26 mouse cellular contexts compared by ENCODE assay signal in the genomic region with DNA sequence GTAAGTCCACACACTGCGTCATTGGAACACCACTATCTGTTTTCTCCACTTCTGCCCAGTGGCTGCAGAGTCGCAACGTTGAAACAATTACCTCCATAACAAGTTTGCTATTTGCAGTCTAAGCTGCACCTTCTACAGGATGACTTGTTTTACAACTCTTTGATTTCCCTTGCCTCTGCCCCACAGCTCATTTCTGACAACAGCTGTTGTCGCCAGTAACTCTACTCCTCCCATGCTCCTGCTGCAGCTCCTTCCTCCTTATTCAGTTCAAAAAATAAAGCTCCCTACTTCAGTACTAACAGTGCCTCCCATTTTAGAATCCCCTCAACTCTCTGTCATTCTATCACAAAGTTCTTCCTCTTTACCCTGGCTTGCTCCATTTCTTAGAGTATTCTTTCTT.
"Had no signal": no experiment of that assay in that cellular context is flagged by ENCODE, and none has a peak within 500 bp of the region (broad histone marks: within the 10 kb centered on the region; RNA-seq: fewer than 3 reads in every experiment).

No protein-coding gene starts in this region.

- DNase-seq: cerebellum, adult 9-11 months; cerebellum, postnatal 10 days; cerebellum, postnatal 14 days; cerebellum, postnatal 25 days; cerebellum, postnatal 36 days; embryo, embryonic 11 days; forebrain, postnatal 0 days; gastrocnemius, adult 2 months; gastrocnemius, postnatal 10 days; gastrocnemius, postnatal 14 days; gastrocnemius, postnatal 25 days; gastrocnemius, postnatal 36 days; heart, adult 11 months; heart, adult 18-20 months; heart, adult 2 months had no signal

- H3K36me3 ChIP-seq: embryonic facial prominence, embryonic 10.5 days; embryonic facial prominence, embryonic 12.5 days; embryonic facial prominence, embryonic 13.5 days; embryonic facial prominence, embryonic 15.5 days; forebrain, embryonic 10.5 days; forebrain, embryonic 12.5 days; forebrain, embryonic 15.5 days had no signal

- H3K4me3 ChIP-seq: embryonic facial prominence, embryonic 10.5 days; embryonic facial prominence, embryonic 12.5 days; embryonic facial prominence, embryonic 13.5 days; embryonic facial prominence, embryonic 15.5 days; erythroblast, embryonic 14.5 days; forebrain, embryonic 10.5 days; forebrain, embryonic 12.5 days; forebrain, embryonic 13.5 days; forebrain, embryonic 15.5 days; gastrocnemius, adult 2 months; heart, adult 2 months had no signal

- H3K4me2 ChIP-seq: embryonic facial prominence, embryonic 12.5 days; embryonic facial prominence, embryonic 13.5 days; embryonic facial prominence, embryonic 15.5 days; forebrain, embryonic 12.5 days; forebrain, embryonic 13.5 days; forebrain, embryonic 15.5 days had no signal

- H3K9me3 ChIP-seq: embryonic facial prominence, embryonic 10.5 days; embryonic facial prominence, embryonic 12.5 days; embryonic facial prominence, embryonic 13.5 days; embryonic facial prominence, embryonic 15.5 days; forebrain, embryonic 10.5 days; forebrain, embryonic 12.5 days; forebrain, embryonic 13.5 days; forebrain, embryonic 15.5 days had no signal

- H3K27ac ChIP-seq: embryonic facial prominence, embryonic 10.5 days; embryonic facial prominence, embryonic 12.5 days; embryonic facial prominence, embryonic 13.5 days; embryonic facial prominence, embryonic 15.5 days; forebrain, embryonic 10.5 days; forebrain, embryonic 12.5 days; forebrain, embryonic 13.5 days; forebrain, embryonic 15.5 days; gastrocnemius, adult 2 months; heart, adult 2 months had no signal

- H3K4me1 ChIP-seq: embryonic facial prominence, embryonic 10.5 days; embryonic facial prominence, embryonic 12.5 days; embryonic facial prominence, embryonic 13.5 days; embryonic facial prominence, embryonic 15.5 days; forebrain, embryonic 10.5 days; forebrain, embryonic 12.5 days; forebrain, embryonic 13.5 days; forebrain, embryonic 15.5 days had no signal

- H3K27me3 ChIP-seq: forebrain, embryonic 15.5 days had no signal

- H3K9ac ChIP-seq: embryonic facial prominence, embryonic 12.5 days; embryonic facial prominence, embryonic 13.5 days; embryonic facial prominence, embryonic 15.5 days; forebrain, embryonic 12.5 days; forebrain, embryonic 13.5 days; forebrain, embryonic 15.5 days; forebrain, postnatal 0 days had no signal

- ATAC-seq: forebrain, embryonic 13.5 days; forebrain, embryonic 14.5 days; forebrain, embryonic 15.5 days; forebrain, embryonic 16.5 days; forebrain, postnatal 0 days had no signal
